Mouse (Mus musculus) naive thymus-derived CD4-positive, alpha-beta T cell, adult 2 months (primary cell): ENCODE measurements around the gene Atg4d.
"Not testable (repeated sequence)": the region's sequence is repeated elsewhere in the genome, so short reads cannot be mapped to it uniquely, and the experiment has no call there.

Experiments
- DNase-seq: peaks from one replicate; pipeline ENCODE4 v3.0.0-alpha.2; 2011; ENCODE audit warnings: low read depth

The Atg4d gene

GRCm38 (mm10) chr9:21241343-21241742, 23.8 kb upstream of the Atg4d start:
- DNase-seq, result peak; percentile 96

GRCm38 (mm10) chr9:21243826-21244427, 21.2 kb upstream of the Atg4d start:
- peak; percentile 32 for DNase-seq

DNA sequence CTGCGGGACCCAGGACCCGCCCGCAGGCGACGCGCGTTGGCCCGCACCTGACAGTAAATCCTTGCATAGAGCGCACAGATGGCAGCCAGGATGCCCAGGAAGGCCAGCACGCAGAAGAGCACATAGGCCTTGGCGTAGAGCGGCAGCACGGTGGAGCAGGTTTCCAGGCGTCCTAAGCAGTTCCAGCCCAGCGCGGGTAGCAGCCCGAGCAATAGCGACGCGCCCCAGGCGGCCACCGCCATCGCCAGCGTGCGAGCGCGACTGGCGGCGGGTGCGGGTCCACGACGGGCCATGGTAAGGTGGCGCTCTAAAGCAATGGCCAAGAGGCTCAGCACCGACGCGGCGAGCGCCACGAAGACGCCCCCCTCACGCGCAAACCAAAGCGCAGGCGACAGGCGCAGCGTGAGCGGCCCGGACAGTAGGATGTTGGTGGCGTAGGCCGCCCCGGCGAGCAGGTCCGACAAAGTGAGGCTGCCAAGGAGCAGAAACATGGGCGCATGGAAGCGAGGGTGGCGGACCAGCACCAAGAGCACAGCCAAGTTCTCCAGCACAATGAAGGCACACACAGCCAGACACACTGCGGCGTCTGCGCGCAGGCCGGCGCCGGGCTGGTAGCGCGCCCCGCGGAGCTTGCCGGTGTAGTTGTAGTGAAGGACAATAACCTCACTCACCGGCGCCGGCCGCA, 20.5 kb upstream of the Atg4d start:
- DNase-seq, result peak; percentile 49

GRCm38 (mm10) chr9:21245113-21245487, 20.0 kb upstream of the Atg4d start:
- DNase-seq, result peak; percentile 10

GRCm38 (mm10) chr9:21246342-21246741, 18.8 kb upstream of the Atg4d start:
- DNase-seq, result no peak

DNA sequence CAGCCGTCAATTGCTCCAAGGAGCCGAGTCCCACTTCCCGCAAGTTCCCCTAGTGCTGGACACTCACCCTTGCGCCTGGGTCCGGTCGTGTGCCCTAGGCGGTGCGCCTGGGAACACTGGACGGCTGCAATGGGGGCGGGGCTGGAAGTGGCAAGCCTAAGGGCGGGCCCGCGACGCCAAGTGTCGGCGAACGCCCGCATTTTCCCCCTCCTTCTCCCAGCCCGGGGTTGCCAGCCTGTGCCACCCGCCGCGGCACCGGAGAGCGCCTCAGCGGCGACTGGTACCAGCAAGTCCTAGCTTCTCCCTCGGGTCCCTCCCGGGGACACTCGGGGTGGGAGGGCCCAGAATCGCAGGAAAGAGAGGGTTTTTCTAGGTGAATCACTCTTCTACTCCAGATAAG, 16.8 kb upstream of the Atg4d start, which contains the start of gene S1pr5:
S1pr5 (minus strand) TSS at position 118 of the 400 bp plus-strand sequence.
- DNase-seq, result no peak

GRCm38 (mm10) chr9:21249629-21250508, 15.2 kb upstream of the Atg4d start:
- DNase-seq, result no peak

GRCm38 (mm10) chr9:21250509-21250908, 14.6 kb upstream of the Atg4d start:
- no peak for DNase-seq

GRCm38 (mm10) chr9:21251116-21251735, 13.9 kb upstream of the Atg4d start:
- DNase-seq, result no peak

- no peak for DNase-seq
Measured at GRCm38 (mm10) chr9:21254690-21255089, 10.4 kb upstream of the Atg4d start.

GRCm38 (mm10) chr9:21256349-21256748, 8.7 kb upstream of the Atg4d start:
- DNase-seq, result not testable (repeated sequence)

DNA sequence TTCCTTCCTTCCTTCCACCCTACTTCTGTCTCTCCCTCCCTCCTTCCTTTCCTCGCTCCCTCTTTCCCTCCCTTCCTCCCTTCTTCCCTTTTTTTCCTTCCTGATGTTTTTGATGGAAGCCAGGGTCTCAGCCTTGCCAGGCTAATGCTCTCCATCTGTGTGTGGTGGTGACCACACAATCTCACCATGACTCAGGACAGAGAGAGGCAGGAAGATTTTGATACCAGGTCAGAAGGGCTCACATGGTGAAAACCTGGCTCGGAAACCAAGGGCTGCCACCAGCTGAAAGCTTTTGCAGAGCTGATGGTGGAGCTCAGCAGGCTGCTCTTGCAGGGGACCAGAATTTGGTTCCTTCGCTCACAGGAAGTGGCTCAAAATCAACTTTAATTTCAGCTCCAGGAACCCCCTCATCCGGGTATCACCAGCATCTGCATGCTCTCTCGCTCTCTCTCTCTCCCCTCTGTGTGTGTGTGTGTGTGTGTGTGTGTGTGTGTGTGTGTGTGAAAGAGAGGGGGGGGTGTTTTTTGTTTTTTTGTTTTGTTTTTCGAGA, 4.5 kb upstream of the Atg4d start:
- DNase-seq, result peak; percentile 60

DNA sequence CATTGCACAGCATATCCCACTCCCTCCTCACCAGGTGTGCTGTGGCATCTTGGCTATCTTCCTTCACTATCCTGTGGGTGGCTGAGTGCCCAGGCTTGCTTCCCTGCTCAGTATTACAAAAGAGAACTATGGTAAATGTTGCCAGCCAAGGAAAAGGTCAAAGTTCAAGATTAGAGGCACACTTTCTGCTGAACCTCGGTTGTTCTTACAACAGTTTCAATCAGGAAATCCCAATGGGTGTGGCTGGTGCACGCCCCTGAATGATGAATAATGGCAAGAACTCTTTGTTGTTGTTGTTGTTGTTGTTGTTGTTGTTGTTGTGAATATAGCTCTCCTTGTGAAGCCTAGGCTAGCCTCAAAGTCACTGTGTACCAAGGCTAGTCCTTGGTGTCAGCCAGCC, 3.3 kb upstream of the Atg4d start:
- DNase-seq, result no peak

GRCm38 (mm10) chr9:21264272-21264999, 657 bp upstream of the Atg4d start:
- DNase-seq, result no peak

DNA sequence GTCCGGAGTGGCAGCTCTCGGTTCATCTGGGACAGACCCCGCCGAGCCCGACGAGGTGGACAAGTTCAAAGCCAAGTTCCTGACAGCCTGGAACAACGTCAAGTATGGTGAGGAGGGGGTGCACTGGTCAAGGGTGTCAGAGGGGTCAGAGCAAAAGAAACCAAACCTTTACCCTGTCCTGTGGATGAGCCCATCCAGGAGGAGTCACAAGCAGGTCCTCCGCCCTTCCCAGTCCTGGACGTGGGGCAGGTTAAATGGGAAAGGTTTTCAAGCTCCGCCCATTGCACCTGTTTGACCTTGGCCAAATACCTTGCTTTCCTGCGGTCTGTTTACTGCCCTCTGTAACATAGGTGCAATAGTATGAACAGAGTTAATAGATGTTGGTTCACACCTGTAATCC, 518 bp downstream of the Atg4d start:
- DNase-seq, result no peak

- no peak for DNase-seq
Measured at GRCm38 (mm10) chr9:21266889-21267288, 1.8 kb downstream of the Atg4d start.

DNA sequence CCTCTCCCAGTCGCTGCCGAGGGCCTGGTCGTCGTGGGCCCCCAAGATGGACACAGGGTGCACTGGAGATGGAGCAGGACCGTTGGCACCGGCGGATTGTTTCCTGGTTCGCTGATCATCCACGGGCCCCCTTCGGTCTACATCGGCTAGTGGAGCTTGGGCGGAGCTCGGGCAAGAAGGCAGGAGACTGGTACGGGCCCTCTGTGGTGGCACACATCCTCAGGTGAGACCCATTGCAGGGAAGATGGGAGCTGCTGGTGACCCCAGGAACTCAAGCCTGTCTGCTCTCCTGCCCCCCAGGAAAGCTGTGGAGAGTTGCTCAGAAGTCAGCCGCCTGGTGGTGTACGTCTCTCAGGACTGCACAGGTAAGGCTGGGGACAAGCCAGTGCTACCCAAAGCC, 3.2 kb downstream of the Atg4d start:
- no peak for DNase-seq

GRCm38 (mm10) chr9:21269590-21269989, 4.5 kb downstream of the Atg4d start:
- not testable (repeated sequence) for DNase-seq

GRCm38 (mm10) chr9:21272391-21272790, 7.3 kb downstream of the Atg4d start:
- no peak for DNase-seq

DNA sequence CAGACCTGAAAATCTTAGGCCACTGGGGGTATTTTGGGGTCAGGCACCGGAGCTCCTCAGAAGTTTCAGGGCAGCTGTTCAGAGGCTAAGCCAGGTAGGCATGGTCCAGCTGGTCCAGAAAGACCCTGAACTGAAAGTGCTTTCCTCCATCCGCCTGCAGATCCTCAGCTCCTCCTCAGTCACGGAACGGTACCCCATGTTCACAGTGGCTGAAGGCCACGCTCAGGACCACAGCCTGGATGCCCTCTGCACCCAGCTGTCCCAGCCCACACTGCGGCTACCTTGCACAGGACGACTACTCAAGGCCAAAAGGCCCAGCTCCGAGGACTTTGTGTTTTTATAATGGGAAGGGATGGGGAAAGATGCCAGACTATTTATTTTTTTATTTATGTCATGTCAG, 8.0 kb downstream of the Atg4d start:
- no peak for DNase-seq

DNA sequence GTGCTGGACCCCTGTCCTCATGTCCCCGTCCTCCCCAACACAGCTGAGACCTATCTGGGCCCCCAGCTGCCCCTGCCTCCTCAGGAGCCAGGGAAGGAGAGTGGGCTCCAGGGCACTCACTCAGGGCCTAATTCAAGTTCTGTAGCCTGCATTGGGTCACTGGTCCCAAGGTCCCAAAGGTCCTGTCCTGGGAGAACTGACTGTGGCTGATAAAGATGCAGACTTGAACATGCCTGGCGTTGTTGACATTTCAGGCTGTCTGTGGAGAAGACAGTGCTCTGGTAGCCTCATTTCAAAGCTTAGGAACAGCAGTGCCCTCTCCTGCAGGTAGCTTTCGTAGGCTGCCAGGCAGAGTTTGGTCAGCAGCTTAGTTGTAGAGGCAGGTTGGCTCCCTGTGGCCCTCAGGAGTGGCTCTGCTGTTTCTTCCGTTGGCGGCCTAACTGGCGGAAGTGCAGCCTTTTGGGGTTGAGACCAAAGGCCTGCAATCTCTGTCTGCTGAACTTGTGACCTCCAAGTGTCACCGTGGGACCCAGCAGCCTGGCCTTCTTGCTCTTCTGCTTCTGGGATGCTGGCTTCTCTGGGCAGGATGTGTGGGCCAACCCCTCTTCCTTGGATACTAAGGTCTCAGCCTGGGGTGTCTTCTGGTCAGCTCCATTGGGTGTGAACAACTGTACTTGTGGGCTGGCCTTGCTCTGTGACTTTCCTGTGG, 8.6 kb downstream of the Atg4d start:
- no peak for DNase-seq
